Mouse (Mus musculus) T-helper 2 cell (primary cell): Measurements from ENCODE around the gene Car7.

Experiments
- in situ Hi-C: fragments of 300-600 bp; cut with MboI, MseI; formaldehyde crosslinking; loops from one replicate; pipeline ENCODE4 v1.15.1; 2025; ENCODE audit warnings: high pct_unique_total_duplicates

Gene Car7

DNA sequence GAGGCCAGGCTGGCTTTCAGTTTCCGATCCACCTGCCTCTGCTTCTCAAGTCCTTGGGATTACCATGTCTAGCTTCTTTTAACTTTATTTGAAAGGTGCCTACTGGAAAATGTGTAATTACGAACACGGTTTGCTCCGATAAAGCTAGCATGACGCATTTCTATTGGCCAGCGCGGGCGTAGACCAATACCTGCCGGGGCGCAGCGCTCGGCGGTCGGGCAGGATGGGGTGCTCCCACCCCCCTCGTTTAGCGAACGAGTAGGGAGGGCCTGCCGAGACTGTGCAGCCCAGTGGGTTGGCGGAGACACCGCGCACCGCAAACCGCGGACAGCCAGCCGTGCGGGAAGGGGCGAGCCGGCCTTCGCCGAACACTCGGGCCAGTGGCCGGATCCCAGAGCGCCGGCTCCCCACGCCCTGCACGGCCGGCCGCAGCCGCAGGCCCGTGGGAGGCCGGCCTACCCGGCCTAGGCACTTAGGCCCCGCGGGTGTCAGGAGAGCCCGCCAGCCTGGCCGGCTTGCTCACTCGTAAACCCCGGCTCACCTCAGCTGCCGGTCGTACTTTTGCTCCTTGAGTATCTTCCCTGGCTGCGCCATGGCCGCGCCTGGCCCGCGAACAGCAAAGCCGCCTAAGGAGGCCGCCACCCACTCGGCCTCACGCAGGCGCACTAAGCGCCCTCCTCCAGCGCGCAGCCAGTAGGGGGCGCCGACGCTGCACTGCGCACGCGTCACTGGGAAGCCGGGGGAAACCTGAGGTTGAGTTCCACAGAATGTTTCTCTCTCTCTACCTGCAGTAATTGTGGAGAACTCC, at the start of gene Car7, which contains the start of gene Nae1:
TSS of gene Car7 (plus strand) at position 719 of the 808 bp plus-strand sequence.
TSS of gene Nae1 (minus strand) at position 667 of the 808 bp plus-strand sequence.
- in situ Hi-C loops, result no loop called here

GRCm38 (mm10) chr8:104509061-104510006, 25.2 kb upstream of the Car7 start, which contains the start of gene Terb1:
TSS of gene Terb1 (minus strand) at chr8:104509910.
- in situ Hi-C loops, result no loop called here

GRCm38 (mm10) chr8:104510134-104510533, 24.4 kb upstream of the Car7 start:
- in situ Hi-C loops, result no loop called here

DNA sequence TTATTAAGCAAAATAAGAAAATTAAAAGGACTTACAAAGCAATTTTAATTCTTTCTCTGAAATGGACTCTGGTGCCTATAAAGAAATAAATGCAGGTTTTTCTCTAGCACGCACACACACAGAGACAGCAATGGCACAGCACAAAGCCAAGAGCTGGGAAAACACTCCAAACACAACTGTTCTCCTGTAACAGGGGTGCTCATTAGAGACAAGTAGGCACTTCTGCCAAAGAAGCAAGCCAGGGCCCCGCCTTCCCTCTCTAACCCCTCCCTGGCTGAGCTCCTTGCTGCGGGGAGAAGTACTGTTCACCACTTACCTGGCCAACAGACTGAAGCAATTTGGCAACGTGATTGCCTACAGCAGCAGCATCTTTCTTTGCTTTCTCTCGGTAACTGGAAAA, 16.6 kb upstream of the Car7 start:
- in situ Hi-C loops, result no loop called here

DNA sequence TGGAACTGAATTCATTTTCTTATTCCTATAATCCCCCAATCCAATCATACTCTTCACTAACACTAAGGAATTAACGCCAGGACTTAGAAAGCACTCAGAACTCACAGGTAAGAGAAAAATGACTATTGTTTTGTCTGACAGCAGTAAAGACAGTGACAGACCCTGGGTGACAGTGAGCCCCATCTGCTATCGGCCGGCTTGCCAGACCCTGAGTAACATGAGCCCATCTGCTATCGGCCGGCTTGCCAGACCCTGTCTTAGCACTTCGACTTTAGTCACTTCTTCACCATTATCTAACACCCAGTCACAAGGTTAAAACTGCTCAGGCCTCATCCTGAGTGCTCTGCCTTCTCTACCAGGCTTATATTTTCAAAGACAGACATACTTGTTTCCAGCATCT, 4.8 kb upstream of the Car7 start:
- in situ Hi-C loops, result no loop called here

- in situ Hi-C loops, result no loop called here
Observed at GRCm38 (mm10) chr8:104533551-104533950, 938 bp upstream of the Car7 start.

DNA sequence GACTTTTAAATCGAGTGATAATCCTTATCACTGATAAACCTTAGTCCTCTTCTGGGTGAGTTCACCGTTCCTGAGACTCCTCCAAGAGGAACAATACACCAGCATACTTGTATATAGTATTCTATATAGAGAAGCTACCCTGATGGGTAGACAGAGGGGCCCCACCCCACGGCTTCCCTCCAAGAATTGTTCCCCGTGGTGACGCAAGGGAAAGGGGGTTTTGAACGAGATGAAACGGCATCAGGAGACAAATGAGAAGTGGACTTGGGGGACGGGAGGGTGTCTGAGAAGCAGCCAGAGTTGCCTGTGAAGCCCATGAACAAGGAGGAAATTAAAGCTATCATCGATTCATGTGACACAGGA, 271 bp downstream of the Car7 start:
- in situ Hi-C loops, result no loop called here

- in situ Hi-C loops, result no loop called here
Observed at GRCm38 (mm10) chr8:104535378-104535777, 889 bp downstream of the Car7 start.

DNA sequence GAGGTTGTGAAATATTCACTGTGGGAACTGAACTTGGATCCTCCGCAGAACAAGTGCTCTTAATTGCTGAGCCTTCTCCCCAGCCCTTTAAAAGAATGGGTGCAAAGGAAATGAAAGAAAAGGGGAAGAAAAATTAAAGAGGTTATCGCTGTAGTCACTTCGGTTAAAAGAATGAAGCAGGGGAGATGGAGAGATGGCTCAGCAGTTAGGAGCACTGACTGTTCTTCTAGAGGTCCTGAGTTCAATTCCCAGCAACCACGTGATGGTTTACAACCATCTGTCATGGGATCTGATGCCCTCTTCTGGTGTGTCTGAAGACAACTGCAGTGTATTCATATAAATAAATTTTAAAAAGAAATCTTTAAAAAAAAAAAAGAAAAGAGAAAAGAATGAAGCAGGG, 1.5 kb downstream of the Car7 start:
- in situ Hi-C loops, result no loop called here

GRCm38 (mm10) chr8:104538896-104539295, 4.4 kb downstream of the Car7 start:
- in situ Hi-C loops, result no loop called here

GRCm38 (mm10) chr8:104539566-104539965, 5.1 kb downstream of the Car7 start:
- in situ Hi-C loops, result no loop called here

- in situ Hi-C loops, result no loop called here
Observed at GRCm38 (mm10) chr8:104540238-104540637, 5.7 kb downstream of the Car7 start.

GRCm38 (mm10) chr8:104540710-104541514, 6.4 kb downstream of the Car7 start:
- in situ Hi-C loops, result no loop called here

GRCm38 (mm10) chr8:104541515-104541880, 7.0 kb downstream of the Car7 start:
- in situ Hi-C loops, result no loop called here

DNA sequence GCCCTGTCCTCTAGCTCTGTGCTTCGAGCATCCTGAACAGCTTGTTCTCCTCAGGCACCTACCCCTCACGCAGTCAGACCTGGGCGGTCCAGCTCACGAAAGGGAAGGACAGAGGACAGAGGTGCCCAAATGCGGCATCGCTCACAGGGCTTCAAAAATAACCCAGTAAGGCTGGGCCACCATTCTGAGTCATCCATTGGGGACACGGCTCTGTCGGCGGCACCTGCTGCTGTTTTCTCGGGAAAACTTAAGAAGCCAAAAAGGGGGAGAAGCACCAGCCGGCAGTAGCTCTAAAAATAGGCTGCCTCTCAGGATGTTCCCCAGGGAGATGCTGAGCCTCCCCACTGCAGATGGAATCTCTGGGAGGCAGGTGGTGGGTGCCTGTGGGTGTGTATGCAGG, 7.7 kb downstream of the Car7 start:
- in situ Hi-C loops, result no loop called here

- in situ Hi-C loops, result no loop called here
Observed at GRCm38 (mm10) chr8:104543440-104544045, 9.1 kb downstream of the Car7 start.

DNA sequence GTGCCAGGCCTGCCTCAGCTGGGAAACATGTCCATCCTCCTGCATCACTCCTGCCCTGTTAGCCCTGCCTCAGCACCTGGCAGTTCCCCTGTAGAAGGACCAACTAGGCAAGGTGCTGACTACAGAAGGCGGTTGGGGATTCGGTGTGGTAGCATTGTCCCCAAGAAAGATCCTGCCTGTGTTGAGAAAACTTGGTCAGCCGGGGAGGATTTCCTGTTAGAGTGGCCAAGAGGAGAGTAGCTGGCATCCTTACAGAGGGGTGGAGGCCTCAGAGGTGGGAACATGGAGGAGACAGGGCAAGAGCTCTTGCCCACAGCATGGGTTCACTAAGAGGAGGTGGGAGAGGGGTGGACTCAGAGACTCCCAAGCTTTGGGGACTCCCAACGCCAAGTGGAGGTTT, 20.7 kb downstream of the Car7 start:
- in situ Hi-C loops, result no loop called here

- in situ Hi-C loops, result no loop called here
Observed at GRCm38 (mm10) chr8:104557226-104557625, 22.7 kb downstream of the Car7 start.

GRCm38 (mm10) chr8:104560731-104561130, 26.2 kb downstream of the Car7 start:
- in situ Hi-C loops, result loop anchor here (10.0 kb wide), 1 partner anchor 216 kb away; no protein-coding TSS in a partner anchor

DNA sequence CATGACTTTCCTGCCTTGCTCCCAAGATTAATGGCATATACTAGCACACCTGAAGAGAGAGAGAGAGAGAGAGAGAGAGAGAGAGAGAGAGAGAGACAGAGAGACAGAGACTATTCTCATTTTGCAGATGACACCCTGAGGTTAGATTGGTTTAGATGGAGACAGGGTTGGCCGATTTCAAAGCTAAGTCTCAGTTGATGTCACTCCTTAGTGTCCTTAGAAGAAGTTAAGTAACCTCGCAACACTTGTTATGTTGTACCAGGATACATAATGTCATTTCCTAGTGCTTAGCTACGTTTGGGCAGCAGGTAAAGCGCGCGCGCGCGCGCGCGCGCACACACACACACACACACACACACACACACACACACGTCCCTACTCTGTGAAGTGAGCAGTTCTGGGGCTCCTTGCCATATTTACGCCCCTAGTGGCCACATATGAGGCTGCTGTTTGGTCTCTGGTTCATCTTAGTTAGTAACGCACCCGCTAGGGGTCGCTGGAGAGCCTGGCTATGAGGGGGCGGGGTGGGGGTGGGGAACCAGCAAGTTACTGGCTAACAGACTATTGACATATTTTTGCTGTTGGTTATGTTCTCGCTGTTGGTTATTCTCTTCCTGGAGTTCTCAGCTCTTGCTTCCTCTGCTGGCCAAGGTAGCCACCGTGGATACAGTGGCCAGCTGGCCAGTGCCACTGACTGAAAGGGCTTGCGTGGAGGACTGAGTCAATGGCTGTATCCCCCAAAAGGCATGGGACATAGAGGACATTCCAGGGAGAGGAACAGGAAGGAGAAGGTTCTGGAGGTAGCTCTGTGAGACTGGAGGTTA, 30.4 kb downstream of the Car7 start:
- in situ Hi-C loops, result loop anchor here (10.0 kb wide), 1 partner anchor 220 kb away; no protein-coding TSS in a partner anchor
